Mouse (Mus musculus) effector memory CD4-positive, alpha-beta T cell, adult 7 months (primary cell): ENCODE results near the gene Cxcr3. TPM values are rescaled to one million over a fixed set of nuclear protein-coding genes. Genes with fewer than 3 reads are reported as not detected.

Experiments used
- polyA plus RNA-seq: library from polyadenylated mRNA; unstranded; fragments of 100-300 nt; shearing (Covaris generic); gene quantifications from one replicate; pipeline ENCODE4 v1.2.1, GENCODE M21; 2017

The Cxcr3 gene
- 364 TPM for polyA plus RNA-seq

GRCm38 (mm10) chrX:101733828-101734319 is at the start of gene Cxcr3:
Cxcr3 (minus strand) TSS chrX:101734269.

Other genes with a start within 250 kb of the Cxcr3 start
- 17.8 TPM for gene Taf1, start 201.5 kb downstream of the Cxcr3 start, polyA plus RNA-seq
- 255 TPM for gene Ogt, start 94.2 kb downstream of the Cxcr3 start, polyA plus RNA-seq
- gene Gm4779, start 60.2 kb upstream of the Cxcr3 start, polyA plus RNA-seq: not detected
- gene 8030474K03Rik, start 60.4 kb upstream of the Cxcr3 start, polyA plus RNA-seq: not detected
- gene Nhsl2, start 115.1 kb upstream of the Cxcr3 start, polyA plus RNA-seq: 3.6 TPM